Comparison of ENCODE assay signal across 9 mouse cellular contexts in the genomic region with DNA sequence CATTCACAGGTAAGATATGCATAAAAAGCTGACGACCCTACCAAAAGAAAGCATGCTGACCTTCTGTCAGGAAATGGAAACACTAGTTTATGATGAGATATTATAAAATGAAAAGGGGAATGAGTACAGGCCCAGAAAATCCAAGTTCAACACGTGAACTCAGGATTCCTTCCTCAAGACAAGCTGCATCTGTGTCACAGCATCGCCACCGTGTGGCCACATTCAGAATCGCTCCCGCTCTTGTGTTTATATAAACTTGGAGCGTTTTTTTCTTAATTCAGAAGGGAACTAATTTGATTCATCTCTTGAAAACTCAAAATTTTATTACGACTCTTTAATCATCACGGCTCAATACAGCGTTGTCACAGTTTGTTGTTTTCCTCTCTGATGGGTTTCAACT. TPM values are rescaled to one million over a fixed set of nuclear protein-coding genes. Genes with fewer than 3 reads are reported as not detected.
A peak's percentile ranks its signal among the peaks of the same experiment; 100 is the strongest.
DNase-seq lines count a peak whose midpoint lies in the region; ATAC-seq and TF ChIP-seq lines count a peak whose summit lies in the region.
"Had no signal": no experiment of that assay in that cellular context is flagged by ENCODE, and none has a peak within 500 bp of the region (broad histone marks: within the 10 kb centered on the region; RNA-seq: fewer than 3 reads in every experiment).

No protein-coding gene starts in this region.

- no peak overlapping the region for H3K9ac ChIP-seq in liver, embryonic 11.5 days (ENCODE audit: low read depth, low read length)
- H3K9ac ChIP-seq: hindbrain, embryonic 15.5 days had no signal

- peak; percentile 97 for TF ChIP-seq CTCF in brain, embryonic 14.5 days (IDR thresholded peaks at IDR 0.05; ENCODE audit: borderline replicate concordance, extremely low read depth, insufficient read depth, insufficient read length)
- TF ChIP-seq CTCF in olfactory bulb, adult 2 months (IDR thresholded peaks at IDR 0.05; ENCODE audit: insufficient read depth, low read depth, low read length), result peak; percentile 78

- H3K4me2 ChIP-seq in liver, embryonic 11.5 days, result no peak overlapping the region
- H3K4me2 ChIP-seq: hindbrain, embryonic 15.5 days had no signal

- no peak for ATAC-seq in liver, embryonic 11.5 days (replicated peaks; ENCODE audit: low FRiP score)

- H3K9me3 ChIP-seq in forebrain, embryonic 10.5 days, result no peaks in the 10 kb centered on the region
- no peaks in the 10 kb centered on the region for H3K9me3 ChIP-seq in liver, embryonic 11.5 days (ENCODE audit: control insufficient read depth, low read length)
- H3K9me3 ChIP-seq: hindbrain, embryonic 15.5 days had no signal

- no peak overlapping the region for H3K27ac ChIP-seq in forebrain, embryonic 10.5 days
- no peak overlapping the region for H3K27ac ChIP-seq in liver, embryonic 11.5 days (ENCODE audit: low read depth, low read length)
- no peak overlapping the region for H3K27ac ChIP-seq in olfactory bulb, adult 2 months (ENCODE audit: insufficient read depth, low read depth, low read length)
- H3K27ac ChIP-seq: hindbrain, embryonic 15.5 days had no signal

- 12% methylated on average over 10 of the region's 10 CpGs for WGBS in forebrain, embryonic 10.5 days
- 10% methylated on average over 10 of the region's 10 CpGs for WGBS in liver, embryonic 11.5 days
- 8% methylated on average over 10 of the region's 10 CpGs for WGBS in olfactory bulb, adult 2 months

- TF ChIP-seq POLR2A in brain, embryonic 14.5 days (IDR thresholded peaks at IDR 0.05; ENCODE audit: borderline replicate concordance, extremely low read depth, insufficient read depth, insufficient read length, poor library complexity, severe bottlenecking), result no peak
- no peak for TF ChIP-seq POLR2A in olfactory bulb, adult 2 months (IDR thresholded peaks at IDR 0.05; ENCODE audit: insufficient read depth, low read depth, low read length)

- no peaks in the 10 kb centered on the region; the same call in 1 of the 2 replicates for H3K4me1 ChIP-seq in forebrain, embryonic 10.5 days
- H3K4me1 ChIP-seq in liver, embryonic 11.5 days (replicated peaks; ENCODE audit: control insufficient read depth, insufficient read depth, low read length), result no peaks in the 10 kb centered on the region
- H3K4me1 ChIP-seq in olfactory bulb, adult 2 months (ENCODE audit: control insufficient read depth, insufficient read depth, low read length), result no peaks in the 10 kb centered on the region
- H3K4me1 ChIP-seq: hindbrain, embryonic 15.5 days had no signal

- peak; percentile 12 for DNase-seq in 3134 (ENCODE audit: extremely low read depth, insufficient read length, low spot score)
- peak; percentile 71 for DNase-seq in CD4-positive helper T cell, adult 2 months (ENCODE audit: low read depth, low spot score)
- DNase-seq in brain, embryonic 14.5 days (ENCODE audit: low read depth), result peak; percentile 92
- peak; percentile 71 for DNase-seq in forebrain, embryonic 10.5 days (ENCODE audit: extremely low spot score, low spot score)
- peak; percentile 63 for DNase-seq in kidney, adult 9 months
- peak; percentile 46 for DNase-seq in liver, embryonic 11.5 days (ENCODE audit: low spot score)
- DNase-seq in thymus, postnatal 25 days, result peak; percentile 63

- H3K27me3 ChIP-seq in forebrain, embryonic 10.5 days (ENCODE audit: poor library complexity, severe bottlenecking), result no peaks in the 10 kb centered on the region
- no peaks in the 10 kb centered on the region for H3K27me3 ChIP-seq in liver, embryonic 11.5 days (replicated peaks; ENCODE audit: control insufficient read depth, insufficient read depth, low read length)
- H3K27me3 ChIP-seq: hindbrain, embryonic 15.5 days had no signal

- H3K36me3 ChIP-seq in forebrain, embryonic 10.5 days (replicated peaks), result no peaks in the 10 kb centered on the region
- H3K36me3 ChIP-seq in liver, embryonic 11.5 days (ENCODE audit: control insufficient read depth, insufficient read depth, low read length), result no peaks in the 10 kb centered on the region
- H3K36me3 ChIP-seq: hindbrain, embryonic 15.5 days had no signal

- H3K4me3 ChIP-seq in forebrain, embryonic 10.5 days, result no peak overlapping the region
- H3K4me3 ChIP-seq in liver, embryonic 11.5 days (ENCODE audit: low read depth, low read length), result no peak overlapping the region
- no peak overlapping the region for H3K4me3 ChIP-seq in olfactory bulb, adult 2 months (ENCODE audit: insufficient read depth, low read depth, low read length)
- H3K4me3 ChIP-seq: hindbrain, embryonic 15.5 days had no signal

RNA-seq across cellular contexts. Expression of gene 4930453N24Rik, which starts 22.7 kb away (rescaled TPM):
- polyA plus RNA-seq in brain, embryonic 14.5 days (2012; rRNA removed), result 13.4 and 15.1 TPM in 2 replicates
- 30.3 and 36.3 TPM in 2 replicates for polyA plus RNA-seq in forebrain, embryonic 10.5 days (2016; fragmentation: Nextera tagmentation; extraction: Ambion mirVana)
- 20.9 and 22.3 TPM in 2 replicates for polyA plus RNA-seq in liver, embryonic 11.5 days (2014; fragmentation: Nextera tagmentation; extraction: Ambion mirVana)
- polyA plus RNA-seq in olfactory bulb, adult 2 months (2012; ENCODE audit: insufficient read depth, insufficient read length, low replicate concordance, missing spikeins), result not detected in 2 replicates

Comparison
In these comparisons a context has a peak if more than half of its experiments do, and no peak if none do; other contexts are left out.
1. DNase-seq: peak in every context shown above with its lines; median percentile 92 in brain, embryonic 14.5 days; 71 in CD4-positive helper T cell, adult 2 months; 71 in forebrain, embryonic 10.5 days; 63 in kidney, adult 9 months; 63 in thymus, postnatal 25 days; 46 in liver, embryonic 11.5 days; 12 in 3134.